Mouse (Mus musculus) cerebellum, adult 2 months (tissue): ENCODE measurements around the gene Pygm.

Experiments used
- CTCF ChIP-seq: fragments of 200-500 bp; IDR thresholded peaks from 2 replicates; pipeline ENCODE4 v1.5.1; 2011; ENCODE audit warnings: low read depth, mild to moderate bottlenecking, control low read depth, low read length, moderate library complexity, borderline replicate concordance; ENCODE audit not compliant: insufficient read depth
- POLR2A ChIP-seq: fragments of 200-500 bp; IDR thresholded peaks from 2 replicates; pipeline ENCODE4 v1.6.1; 2011; ENCODE audit warnings: low read length, control low read depth, borderline replicate concordance; ENCODE audit not compliant: insufficient read depth

- no peak for TF ChIP-seq CTCF
- TF ChIP-seq POLR2A, result no peak
Measured at GRCm38 (mm10) chr19:6405433-6405832, 21.2 kb downstream of the Pygm start.
